Mouse (Mus musculus) gastrocnemius, postnatal 25 days (tissue): ENCODE results near the gene Cltc. TPM values are rescaled to one million over a fixed set of nuclear protein-coding genes. Genes with fewer than 3 reads are reported as not detected.

Experiments used
- DNase-seq: peaks from one replicate; pipeline ENCODE4 v3.0.0; 2022
- total RNA-seq, 2 experiments: library from RNA; stranded (reverse); gene quantifications; 1 replicate in 1 of 2; 2 replicates in 1 of 2; pipeline ENCODE4 v1.2.3; 2021

The Cltc gene
- total RNA-seq, 2 experiments from 2014 or later = 111 to 112 TPM

DNA sequence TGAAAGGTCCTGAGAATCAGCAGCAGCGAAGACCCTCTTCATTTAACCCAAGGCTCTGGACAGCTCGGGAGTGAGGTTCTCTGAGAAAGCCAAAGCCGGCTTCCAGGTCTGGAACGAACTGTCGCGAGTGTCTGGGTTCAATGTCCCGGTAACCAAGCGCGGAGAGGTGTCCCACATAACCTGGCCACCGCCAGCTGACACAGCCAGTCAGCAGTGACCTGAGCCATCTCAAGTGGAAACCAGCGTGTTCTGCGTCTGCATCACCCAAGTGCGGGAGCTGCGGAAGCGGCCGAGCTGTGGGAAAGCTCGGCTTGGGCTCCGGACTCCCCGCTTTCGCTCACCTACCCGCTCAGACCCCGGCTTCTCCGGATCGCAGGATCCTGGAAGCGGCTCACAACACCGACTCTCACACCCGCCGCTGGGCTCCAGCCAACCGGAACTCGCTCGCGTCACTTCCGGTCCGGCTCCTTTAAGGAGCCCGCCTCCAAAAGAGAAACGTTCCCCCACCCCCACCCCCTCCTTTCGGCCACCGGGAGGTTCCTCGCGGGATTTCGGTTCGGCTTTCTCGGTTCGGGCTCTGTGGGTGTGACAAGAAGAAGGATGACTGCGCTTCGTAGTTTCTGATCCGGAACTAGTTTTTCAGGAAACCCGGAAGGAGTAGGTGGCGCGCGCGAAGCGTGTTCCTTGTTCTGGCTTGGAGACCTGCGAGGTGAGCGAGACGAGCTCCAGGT, 73.8 kb downstream of the Cltc start, which contains the start of the genes Vmp1 and Ptrh2:
TSS of gene Vmp1 (minus strand) at position 442 of the 731 bp plus-strand sequence.
TSS of gene Ptrh2 (plus strand) at position 591 of the 731 bp plus-strand sequence.
- peak; percentile 91 for DNase-seq

DNA sequence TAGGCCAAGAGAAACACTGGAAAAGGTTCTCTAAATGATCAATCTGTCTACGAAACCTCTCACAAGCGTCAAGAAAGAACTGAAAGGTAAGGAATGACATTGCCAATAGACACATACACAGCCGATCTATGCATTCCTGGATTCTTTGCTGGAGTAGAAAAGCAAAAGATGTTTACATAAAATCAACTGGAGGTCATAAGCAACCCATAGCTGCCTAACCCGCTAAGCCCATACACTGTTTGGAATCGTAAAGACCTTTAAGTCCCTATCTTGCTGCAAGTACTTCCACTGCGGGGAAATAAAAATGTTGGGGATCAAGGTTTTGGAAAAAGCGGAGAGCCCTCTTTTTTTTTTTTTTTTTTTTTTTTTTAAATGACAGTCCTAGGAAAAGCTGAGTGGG, 74.5 kb downstream of the Cltc start:
- no peak for DNase-seq

DNA sequence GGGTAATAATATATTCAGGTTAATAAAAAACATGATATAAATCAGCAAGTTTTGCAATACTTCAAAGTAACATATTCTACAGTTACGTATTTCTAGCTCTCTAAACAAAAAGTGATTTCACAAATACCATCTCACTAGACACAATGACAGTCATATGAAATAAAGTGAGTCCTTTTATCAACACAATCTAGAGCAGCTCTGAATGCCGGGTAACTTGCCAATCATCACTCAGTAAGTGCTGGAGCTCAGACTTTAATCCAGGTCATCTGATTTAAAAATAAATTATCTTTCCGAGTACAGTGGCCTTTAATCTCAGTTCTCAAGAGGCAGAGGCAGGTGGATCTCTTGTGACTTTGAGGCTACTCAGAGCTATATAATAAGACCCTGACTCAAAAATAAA, 75.9 kb downstream of the Cltc start:
- no peak for DNase-seq

DNA sequence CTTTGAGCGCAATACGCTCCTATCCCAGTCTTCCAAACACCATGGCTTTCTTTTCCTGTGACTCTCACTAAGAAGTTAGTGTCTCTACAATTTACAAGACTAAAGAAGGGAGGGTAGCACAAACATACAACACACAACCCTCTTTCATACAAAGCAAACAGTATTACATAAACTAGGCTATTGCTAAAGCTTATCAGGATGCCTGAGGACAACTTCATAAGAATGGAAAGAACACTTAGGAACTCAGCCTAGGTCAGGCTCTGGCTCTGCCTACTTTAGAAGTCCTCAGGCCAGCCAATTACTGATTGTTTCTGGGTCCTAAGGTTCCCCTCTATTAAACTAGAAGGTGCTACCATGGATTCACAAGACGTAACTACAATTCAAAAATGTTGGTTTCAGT, 76.6 kb downstream of the Cltc start:
- DNase-seq = no peak

DNA sequence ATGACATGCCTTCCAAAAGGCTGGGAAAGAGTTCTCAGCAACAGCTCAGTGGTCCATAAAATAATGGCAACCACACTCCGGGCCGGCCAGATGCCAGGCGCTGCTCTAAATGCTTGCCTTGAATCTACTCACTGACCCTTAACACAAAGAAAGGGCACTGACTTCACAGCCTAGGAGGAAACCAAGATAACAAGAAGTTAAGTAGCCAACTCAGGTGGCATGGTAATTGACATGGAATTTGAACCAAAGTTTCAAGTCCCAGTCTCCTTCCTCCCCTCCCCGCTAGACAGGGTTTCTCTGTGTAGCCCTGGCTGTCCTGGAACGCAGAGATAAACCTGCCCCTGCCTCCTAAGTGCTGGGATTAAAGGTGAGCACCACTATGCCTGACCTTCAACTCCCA, 78.4 kb downstream of the Cltc start:
- DNase-seq = no peak

DNA sequence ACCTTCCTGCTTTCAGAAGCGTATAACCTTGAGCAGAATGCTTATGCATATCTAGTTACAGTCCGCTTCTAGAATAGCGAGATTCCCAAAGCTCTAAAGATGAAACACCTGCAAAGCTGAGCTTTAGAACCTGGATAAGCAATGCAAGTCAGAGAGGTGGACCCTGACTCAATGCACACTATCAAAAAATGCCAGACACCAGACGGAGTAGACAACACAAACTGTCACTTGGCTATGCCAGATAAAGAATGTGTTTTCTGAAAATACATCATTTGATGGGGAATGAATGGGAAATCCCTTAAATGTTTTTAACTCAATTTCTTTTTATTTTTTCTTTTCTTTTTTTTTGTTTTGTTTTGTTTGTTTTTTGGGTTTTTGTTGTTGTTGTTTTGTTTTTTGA, 81.8 kb downstream of the Cltc start:
- no peak for DNase-seq

DNA sequence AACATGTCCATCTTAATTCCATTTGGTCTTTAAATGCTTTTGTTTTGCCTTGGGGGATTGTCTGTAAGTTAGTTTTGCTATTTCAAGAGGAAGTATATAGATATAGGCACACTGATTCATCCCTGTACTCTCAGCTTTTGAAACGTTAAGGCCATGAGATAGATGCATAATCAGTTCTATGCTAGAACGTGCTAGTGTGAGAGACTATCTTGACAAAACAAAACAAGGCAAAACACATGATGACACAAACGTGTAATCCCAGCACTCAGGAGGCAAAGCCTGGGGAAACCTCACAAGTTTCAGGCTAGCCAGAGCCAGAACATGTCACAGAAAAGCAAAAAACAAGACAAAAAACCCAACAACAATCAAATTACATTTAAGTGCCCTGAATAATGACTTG, 84.6 kb downstream of the Cltc start:
- no peak for DNase-seq

DNA sequence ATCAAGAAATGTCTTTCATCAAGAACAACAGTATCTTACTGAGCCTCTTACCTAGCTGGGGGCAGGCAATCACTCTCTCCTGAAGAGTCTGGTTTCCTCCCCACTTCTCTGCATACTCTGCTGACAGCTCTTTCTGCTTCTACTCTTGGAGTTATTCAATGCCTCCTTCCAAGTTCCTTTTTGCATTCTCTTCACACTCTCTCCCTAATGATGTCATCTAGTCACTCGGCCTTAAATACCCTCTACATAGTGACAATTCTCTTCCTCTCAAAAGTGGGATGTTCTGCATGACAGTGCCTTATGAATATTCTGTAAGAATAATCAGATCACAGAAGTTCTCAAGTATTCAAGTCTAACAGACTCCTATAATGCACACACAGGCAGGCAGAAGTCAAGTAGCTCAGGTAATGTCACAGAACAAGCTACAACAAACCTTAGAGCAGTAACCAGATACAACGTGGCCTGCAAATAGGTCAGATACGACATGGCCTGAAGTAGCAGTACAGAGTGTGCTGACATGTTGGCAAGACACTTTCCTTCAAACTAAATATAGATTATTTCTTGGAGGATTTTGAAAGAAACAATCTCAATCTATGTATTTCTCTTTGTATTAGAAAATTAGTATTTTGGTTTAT, 86.2 kb downstream of the Cltc start:
- peak; percentile 40 for DNase-seq

DNA sequence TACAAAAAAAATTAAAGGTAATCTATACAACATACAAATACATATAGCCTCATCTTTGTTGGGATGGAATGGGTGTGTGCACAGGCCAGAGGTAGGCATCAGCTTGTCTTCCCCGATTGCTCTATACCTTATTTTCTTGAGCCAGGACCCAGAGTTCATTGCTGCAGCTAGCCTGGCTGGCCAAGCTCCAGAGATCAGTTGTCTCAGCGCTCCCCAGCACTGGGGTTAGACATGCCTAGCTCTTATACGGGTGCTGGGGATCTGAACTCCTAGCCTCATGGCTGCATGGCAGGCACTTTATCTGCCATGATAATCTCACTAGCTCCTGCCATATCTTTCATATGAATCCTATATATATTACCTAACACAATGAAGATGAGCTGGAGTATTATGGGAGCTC, 89.2 kb downstream of the Cltc start:
- no peak for DNase-seq

DNA sequence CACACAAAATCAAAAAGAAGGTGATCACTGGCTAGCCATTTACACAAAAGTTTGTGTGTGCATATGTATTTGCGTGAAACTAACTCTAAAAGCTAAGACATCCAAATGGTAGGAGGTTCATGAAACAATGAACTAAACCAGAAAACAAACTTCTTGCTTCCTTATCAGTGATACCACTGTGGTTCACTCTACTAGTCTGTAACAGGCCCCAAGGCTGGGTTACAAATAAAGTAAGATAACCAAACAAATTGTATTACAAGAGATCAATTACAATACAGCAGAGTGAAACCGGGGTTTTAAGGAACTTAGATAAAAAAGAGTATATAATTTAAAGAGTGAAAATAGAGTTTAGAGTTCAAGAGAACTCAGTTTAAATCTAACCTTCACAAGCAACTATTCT, 89.8 kb downstream of the Cltc start:
- no peak for DNase-seq

DNA sequence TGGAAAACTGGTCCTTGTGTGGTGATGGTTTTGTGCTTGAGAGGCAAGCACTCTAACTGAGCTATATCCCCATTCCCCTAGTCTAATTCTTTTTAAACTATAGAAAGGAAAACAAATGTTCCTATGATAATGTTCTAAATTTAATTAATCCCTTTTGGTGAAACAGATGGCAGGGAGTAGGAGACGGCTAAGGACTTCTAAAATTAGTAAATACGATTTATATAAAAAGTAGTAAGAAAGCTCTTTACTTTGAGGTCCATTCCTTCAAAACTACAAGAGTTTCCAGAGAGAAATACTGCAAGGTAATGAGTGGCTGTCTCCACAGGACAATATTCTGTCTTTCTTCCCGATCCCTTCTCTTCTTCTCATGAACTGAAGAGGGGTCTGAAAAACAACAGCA, 93.0 kb downstream of the Cltc start:
- no peak for DNase-seq

DNA sequence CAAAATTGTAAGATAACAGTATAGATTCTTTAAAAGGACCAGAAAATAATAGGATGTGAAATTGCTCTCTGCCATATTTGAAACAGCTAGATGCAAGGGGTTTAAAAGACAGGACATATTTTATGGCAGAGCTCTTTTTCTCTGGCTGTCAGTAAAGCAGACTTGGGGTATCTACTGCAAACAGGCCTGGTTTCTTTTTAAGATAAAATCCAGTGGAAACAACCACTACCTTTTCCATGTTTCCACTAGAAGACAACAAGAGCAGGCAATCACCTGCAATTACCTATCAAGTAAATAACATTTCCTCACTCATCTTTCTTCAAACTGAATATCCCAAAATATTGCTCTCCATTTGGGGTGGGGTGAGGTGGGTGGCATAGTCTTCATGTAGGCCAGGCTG, 93.4 kb downstream of the Cltc start:
- DNase-seq = no peak

DNA sequence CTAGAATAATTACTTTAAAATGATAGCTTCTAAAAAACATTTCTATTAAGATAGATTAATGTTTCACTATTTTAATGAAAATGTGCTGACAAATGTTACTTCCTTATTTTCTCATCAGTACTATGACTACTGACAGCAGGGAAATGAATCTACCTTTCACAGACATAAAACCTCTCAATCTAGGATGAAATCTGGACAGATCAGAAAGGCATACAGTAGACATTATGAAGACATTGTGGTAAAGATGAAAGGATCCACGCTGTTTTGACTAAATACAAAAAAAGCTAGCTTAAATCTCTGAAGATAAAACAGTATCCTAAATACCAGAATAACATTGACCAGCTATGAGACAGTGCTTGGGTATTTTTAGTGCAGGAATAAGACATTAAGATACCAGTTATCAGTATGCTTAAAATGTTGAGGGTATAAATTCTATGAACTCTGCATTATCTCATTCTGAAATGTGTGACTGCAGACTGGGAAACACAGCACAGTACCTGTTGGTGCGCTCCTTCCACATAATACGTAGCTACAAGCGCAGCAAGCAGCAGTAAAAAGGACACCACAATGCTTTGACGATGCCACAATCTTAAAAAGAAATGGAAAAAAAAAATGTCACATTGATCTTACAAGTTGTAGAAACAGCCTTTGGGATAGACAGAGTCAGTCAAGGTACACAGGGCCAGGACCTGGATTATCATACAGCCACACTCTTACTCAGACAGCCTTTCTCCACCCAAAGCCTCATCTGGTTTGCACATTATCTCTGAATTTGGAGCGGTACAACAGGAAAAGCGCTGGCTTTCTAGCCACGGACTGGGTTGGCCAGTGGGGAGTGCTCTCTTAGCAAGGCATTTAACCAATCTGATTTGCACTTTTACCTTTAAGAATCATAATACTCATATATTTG, 94.1 kb downstream of the Cltc start:
- DNase-seq = no peak

DNA sequence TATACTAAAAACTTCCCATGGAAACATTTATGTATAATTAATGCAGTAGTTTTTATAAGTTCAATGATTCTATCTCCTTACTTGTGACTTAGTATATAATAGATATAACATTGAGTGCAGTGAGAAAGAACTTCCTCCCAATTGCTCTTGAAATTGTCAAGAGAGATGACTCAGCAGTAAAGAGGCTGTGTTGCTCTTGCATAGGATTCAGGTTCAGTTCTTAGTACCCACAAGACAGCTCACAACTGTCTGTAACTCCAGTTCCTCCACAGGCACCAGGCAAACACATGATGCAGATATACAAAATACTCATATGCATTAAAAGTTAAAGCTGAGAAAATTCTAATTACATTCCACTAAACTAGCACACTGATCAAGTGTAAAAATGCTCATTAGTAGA, 99.5 kb downstream of the Cltc start:
- no peak for DNase-seq

DNA sequence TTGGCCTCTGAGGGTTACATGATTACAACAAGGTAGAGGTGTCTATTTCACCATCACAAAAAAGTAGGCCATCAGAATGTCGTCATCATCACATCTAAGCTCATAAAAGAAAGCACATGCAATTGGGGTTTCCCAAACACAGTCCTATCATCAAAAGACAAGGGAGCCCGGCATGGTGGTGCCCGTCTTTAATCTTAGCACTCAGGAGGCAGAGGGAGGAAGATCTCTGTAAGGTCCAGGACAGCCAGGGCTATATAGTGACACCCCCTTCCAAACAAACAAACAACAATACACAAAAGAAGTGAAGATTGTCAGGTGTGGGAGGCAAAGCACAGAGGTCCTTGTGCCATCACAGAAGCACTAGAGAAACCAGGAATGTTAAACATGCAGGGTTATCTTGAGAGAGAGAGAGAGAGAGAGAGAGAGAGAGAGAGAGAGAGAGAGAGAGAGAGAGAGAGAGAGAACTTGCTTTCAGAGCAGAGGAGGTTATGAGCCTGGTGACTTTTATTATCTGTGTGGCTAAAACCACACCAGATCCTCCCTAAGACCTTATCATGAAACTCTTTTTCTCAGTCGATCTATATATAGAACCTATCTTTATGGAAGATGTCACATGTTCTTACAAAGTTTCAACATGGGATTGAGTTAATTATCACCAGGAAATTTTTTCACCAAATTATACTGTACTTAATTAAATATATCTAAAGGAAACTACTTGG, 100.4 kb downstream of the Cltc start:
- DNase-seq = no peak

DNA sequence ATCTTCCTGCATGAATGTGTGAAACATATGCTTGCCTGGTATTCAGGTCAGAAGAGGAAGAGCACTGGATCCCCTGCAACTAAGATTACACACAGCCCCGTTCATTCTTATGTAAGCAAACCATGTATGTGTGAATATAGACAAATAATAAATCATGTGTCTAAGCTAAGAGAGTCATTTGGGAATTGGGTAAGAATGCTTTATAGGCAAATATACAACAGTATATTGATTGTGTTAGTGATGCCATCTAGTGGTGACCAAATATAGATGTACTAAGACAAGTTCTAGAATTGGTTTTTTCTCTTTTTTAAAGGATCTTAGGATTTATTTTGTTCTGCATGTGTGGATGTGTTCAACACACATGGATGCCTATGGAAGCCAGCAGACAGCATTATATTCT, 101.7 kb downstream of the Cltc start:
- no peak for DNase-seq

DNA sequence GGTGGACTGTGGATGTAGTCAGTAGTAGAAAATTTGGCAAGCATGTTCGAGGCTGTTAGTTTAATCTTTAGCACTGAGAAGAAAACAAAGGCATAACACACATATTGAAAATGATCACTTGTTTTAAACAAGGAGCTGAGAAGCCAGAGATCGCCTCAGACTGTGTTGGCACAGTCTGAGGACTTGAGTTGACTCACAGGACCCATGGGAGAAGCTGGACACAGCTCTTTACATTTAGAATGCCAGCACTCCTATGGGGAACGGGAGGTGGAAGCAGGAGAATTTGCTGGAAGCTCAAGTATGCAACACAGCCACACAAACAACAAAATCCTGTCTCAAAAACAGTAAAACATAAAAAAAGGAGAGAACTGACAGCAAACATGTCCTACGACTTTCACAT, 103.3 kb downstream of the Cltc start:
- DNase-seq = no peak

DNA sequence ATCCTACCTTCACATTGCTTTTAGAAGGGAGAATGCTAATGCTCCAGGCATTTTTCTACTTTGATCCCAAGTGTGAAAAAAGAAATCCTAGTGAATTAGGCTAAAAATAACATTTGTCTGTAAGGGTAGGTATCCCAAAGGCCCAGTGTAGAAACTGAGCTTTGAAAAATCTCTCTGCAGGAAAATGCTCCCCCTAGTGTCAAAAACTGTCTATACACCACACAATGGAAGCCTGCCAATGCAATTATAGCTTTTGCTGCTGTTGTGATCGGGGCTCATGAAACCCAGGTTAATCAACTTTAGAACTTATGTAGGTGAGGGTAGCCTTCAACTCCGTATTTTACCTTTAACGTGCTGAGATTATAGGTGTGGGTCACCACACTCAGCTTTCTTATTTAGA, 103.9 kb downstream of the Cltc start:
- no peak for DNase-seq

DNA sequence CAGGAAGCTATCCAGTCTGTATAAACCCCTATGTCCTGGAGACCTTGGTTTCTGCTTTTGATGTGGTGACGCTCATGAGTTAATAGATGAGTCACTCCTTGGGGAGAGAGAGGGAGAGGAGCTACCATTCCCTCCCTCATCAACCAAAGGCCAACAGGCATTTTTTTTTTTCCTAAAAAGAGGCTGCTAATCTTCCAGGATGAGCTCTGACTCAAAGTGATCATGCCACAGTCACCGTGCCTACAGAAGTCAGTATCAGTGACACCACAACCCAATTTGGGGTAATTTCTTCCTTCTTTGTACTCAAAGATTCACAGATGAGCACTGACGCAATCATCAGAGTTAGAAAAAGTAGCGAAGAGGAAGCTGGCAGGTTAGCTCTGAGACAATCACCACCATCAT, 104.8 kb downstream of the Cltc start:
- DNase-seq = no peak

DNA sequence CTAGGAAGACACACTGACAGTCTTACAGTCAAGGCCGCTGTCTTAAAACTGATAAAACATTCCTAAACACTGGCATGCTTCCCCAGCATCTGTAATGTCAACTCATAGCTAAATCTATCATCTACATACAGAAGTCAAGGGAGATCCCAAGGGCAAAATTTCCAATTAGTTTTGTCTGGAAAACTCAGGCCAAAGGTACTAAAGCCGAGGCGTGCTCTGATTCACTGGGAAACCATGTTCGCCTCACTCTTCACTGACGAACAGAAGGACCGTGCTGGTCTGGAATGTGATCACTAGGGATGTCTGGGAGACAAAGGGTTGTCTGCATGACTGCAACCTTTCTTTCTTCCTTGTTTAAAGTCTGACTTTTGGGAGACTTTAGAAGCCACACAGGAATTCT, 106.7 kb downstream of the Cltc start:
- DNase-seq = no peak

DNA sequence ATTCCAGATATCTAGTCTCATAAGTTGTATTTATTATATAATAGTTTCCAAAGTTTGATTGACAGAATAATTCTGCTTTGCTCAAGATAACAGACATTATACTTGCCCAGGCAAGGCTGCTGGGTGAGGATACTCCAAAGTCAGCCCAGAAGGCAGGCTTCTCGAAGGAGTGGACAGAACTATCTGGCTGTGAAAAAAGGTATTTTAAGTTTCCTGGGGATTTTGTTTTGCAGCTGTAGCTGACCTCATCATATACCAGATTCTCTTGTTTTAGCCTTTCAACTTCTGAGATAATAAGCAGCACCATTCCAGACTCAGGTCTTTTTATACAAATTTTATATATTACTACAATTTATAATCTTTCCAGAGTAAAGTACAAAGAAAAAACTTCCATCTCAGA, 107.8 kb downstream of the Cltc start:
- DNase-seq = no peak

DNA sequence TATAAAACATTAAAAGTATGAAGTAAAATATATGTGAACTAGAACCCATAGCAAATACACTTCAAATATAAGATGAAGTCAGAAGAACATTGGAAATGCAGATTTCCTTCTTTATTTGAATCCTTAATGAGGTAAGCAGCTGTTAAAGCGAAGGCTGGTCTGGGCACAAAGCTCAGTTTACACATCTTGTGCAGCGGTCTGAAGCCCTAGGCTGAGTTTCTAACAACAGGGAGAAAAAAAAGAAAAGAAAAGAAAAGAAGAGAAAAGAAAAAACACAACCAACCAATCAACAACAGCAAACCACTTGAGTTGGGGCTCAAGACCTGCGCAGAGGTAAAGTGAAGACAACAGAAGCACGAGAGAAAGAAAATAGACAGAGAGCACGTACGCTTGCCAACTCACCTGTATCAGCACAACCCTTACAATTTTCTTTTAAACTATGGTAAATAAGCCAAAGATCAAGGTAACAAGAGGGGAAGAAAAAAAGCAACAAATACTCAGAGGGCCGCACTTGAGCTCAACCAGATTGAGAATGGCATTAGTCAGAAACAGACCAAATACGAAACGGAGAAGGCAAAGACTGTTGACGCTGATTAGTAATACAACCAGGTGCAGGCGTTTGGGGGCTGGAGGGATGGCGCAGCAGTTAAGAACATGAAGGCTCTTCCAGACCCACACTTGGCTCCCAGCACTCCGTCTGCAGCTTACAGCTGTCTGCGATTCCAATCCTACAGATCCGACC, 109.5 kb downstream of the Cltc start:
- DNase-seq = no peak
